Mouse (Mus musculus) kidney, adult 9 months (tissue): ENCODE measurements around the gene Olfml3.
A peak's percentile ranks its signal among the peaks of the same experiment; 100 is the strongest.

Experiments used
- DNase-seq: peaks from one replicate; pipeline ENCODE4 v3.0.0; 2022

The Olfml3 gene

GRCm38 (mm10) chr3:103696388-103696925 is 41.3 kb downstream of the Olfml3 start:
- no peak for DNase-seq

GRCm38 (mm10) chr3:103695556-103695955 is 42.2 kb downstream of the Olfml3 start:
- no peak for DNase-seq

- peak; percentile 14 for DNase-seq
Measured at GRCm38 (mm10) chr3:103690506-103690905, 47.3 kb downstream of the Olfml3 start.

GRCm38 (mm10) chr3:103689043-103689442 is 48.8 kb downstream of the Olfml3 start:
- no peak for DNase-seq

- DNase-seq: no peak
Measured at GRCm38 (mm10) chr3:103683966-103684319, 53.9 kb downstream of the Olfml3 start.

GRCm38 (mm10) chr3:103683234-103683965 is 54.4 kb downstream of the Olfml3 start:
- no peak for DNase-seq

- no peak for DNase-seq
Measured at GRCm38 (mm10) chr3:103682473-103682872, 55.3 kb downstream of the Olfml3 start.

- no peak for DNase-seq
Measured at GRCm38 (mm10) chr3:103678811-103679210, 59.0 kb downstream of the Olfml3 start.

- DNase-seq: no peak
Measured at GRCm38 (mm10) chr3:103672716-103673115, 65.1 kb downstream of the Olfml3 start.
